8 mouse cellular contexts compared by ENCODE assay signal in genomic region chr11:98918231-98918630, GRCm38 (mm10). TPM values are rescaled to one million over a fixed set of nuclear protein-coding genes. Genes with fewer than 3 reads are reported as not detected.
DNase-seq lines count a peak whose midpoint lies in the region; ATAC-seq and TF ChIP-seq lines count a peak whose summit lies in the region.

No protein-coding gene starts in this region.

- intact Hi-C loops in heart, adult 2 months (cut with DNase I), result no loop called here

- no peak for ATAC-seq in heart, embryonic 12.5 days (ENCODE audit: insufficient number of reproducible peaks, low FRiP score)
- ATAC-seq in CD4-positive, CD25-positive, alpha-beta regulatory T cell, adult 4 months, result peak; percentile 84
- peak; percentile 58 for ATAC-seq in liver, postnatal 0 days

- peaks cover 17% of the 10 kb centered on the region for H3K4me1 ChIP-seq in heart, adult 2 months (ENCODE audit: control insufficient read depth, insufficient read depth, low read length)
- H3K4me1 ChIP-seq in heart, embryonic 12.5 days (replicated peaks), result peaks cover 25% of the 10 kb centered on the region
- H3K4me1 ChIP-seq in liver, postnatal 0 days (ENCODE audit: insufficient read depth), result peaks cover 12% of the 10 kb centered on the region

- DNase-seq in heart, adult 2 months, result peak; percentile 63 to 66
- DNase-seq in heart, adult 8-10 months (ENCODE audit: low spot score), result peak; percentile 68
- DNase-seq in liver, postnatal 0 days, result peak; percentile 66
- DNase-seq in ovary, postnatal 10 days (ENCODE audit: low spot score), result no peak
- DNase-seq in right cerebral cortex, adult 18-20 months, result no peak
- no peak for DNase-seq in layer of hippocampus, adult 2 months (ENCODE audit: low spot score in 2 of 2)

- peak overlapping the region; percentile 51 for H3K27ac ChIP-seq in heart, adult 2 months
- no peak overlapping the region for H3K27ac ChIP-seq in heart, embryonic 12.5 days (ENCODE audit: poor library complexity, severe bottlenecking)
- peak overlapping the region; percentile 79 for H3K27ac ChIP-seq in liver, postnatal 0 days (ENCODE audit: low read depth)
- no peak overlapping the region for H3K27ac ChIP-seq in layer of hippocampus, adult 2 months

- WGBS in heart, adult 2 months, result 22% methylated on average over 9 of the region's 9 CpGs
- WGBS in heart, embryonic 12.5 days, result 70% methylated on average over 9 of the region's 9 CpGs
- 30% methylated on average over 9 of the region's 9 CpGs for WGBS in liver, postnatal 0 days (ENCODE audit: insufficient replicate concordance)

- TF ChIP-seq CTCF in heart, adult 2 months (IDR thresholded peaks at IDR 0.05), result peak; percentile 23; the same call in 1 of the 2 replicates
- TF ChIP-seq CTCF in liver, postnatal 0 days (IDR thresholded peaks at IDR 0.05; ENCODE audit: low read depth), result no peak
- no peak for TF ChIP-seq CTCF in layer of hippocampus, adult 2 months (conservative IDR thresholded peaks at IDR 0.05)

- H3K9me3 ChIP-seq in heart, embryonic 12.5 days (replicated peaks), result no peaks in the 10 kb centered on the region
- no peaks in the 10 kb centered on the region for H3K9me3 ChIP-seq in liver, postnatal 0 days (ENCODE audit: low read length)

- no peaks in the 10 kb centered on the region for H3K27me3 ChIP-seq in heart, adult 2 months (ENCODE audit: control insufficient read depth, insufficient read depth, low read length)
- H3K27me3 ChIP-seq in heart, embryonic 12.5 days (replicated peaks), result no peaks in the 10 kb centered on the region
- no peaks in the 10 kb centered on the region for H3K27me3 ChIP-seq in liver, postnatal 0 days (ENCODE audit: insufficient read depth, low read length)

- H3K36me3 ChIP-seq in heart, adult 2 months (ENCODE audit: control insufficient read depth, insufficient read depth, low read length), result no peaks in the 10 kb centered on the region
- peaks cover 77% of the 10 kb centered on the region for H3K36me3 ChIP-seq in heart, embryonic 12.5 days
- H3K36me3 ChIP-seq in liver, postnatal 0 days (replicated peaks; ENCODE audit: insufficient read depth, low read length), result peaks cover 74% of the 10 kb centered on the region

- no peak overlapping the region for H3K9ac ChIP-seq in heart, adult 2 months (ENCODE audit: low read depth, low read length)
- no peak overlapping the region for H3K9ac ChIP-seq in heart, embryonic 12.5 days
- H3K9ac ChIP-seq in liver, postnatal 0 days (replicated peaks), result peak overlapping the region; percentile 11; the same call in 1 of the 2 replicates

- TF ChIP-seq POLR2A in heart, adult 2 months (IDR thresholded peaks at IDR 0.05; ENCODE audit: insufficient read depth, low read depth, low read length), result no peak

- peak; percentile 68; the same call in 1 of the 2 replicates for TF ChIP-seq EP300 in heart, adult 2 months (IDR thresholded peaks at IDR 0.05; ENCODE audit: insufficient read depth, low read depth, low read length)
- TF ChIP-seq EP300 in liver, postnatal 0 days (IDR thresholded peaks at IDR 0.05; ENCODE audit: low read depth), result no peak

- H3K4me2 ChIP-seq in heart, embryonic 12.5 days, result no peak overlapping the region
- peak overlapping the region; percentile 48 for H3K4me2 ChIP-seq in liver, postnatal 0 days (ENCODE audit: low read depth, low read length)

- peak overlapping the region; percentile 0; the same call in 1 of the 2 replicates for H3K4me3 ChIP-seq in heart, adult 2 months
- H3K4me3 ChIP-seq in heart, embryonic 12.5 days, result no peak overlapping the region
- H3K4me3 ChIP-seq in liver, postnatal 0 days (ENCODE audit: low read depth, low read length), result no peak overlapping the region
- H3K4me3 ChIP-seq in layer of hippocampus, adult 2 months, result no peak overlapping the region

- H3K79me2 ChIP-seq in heart, adult 2 months (replicated peaks; ENCODE audit: control insufficient read depth, insufficient read depth, low read length), result no peaks in the 10 kb centered on the region

RNA-seq across cellular contexts. Expression of gene Rara, which starts 9.4 kb away (rescaled TPM):
- 10 to 100 TPM; 10.1 to 12.8 TPM for total RNA-seq in heart, adult 2 months (2021)
- 7.1 and 10.9 TPM in 2 replicates for polyA plus RNA-seq in heart, adult 2 months (2012; rRNA removed)
- 33.8 and 35.1 TPM in 2 replicates for polyA plus RNA-seq in heart, embryonic 12.5 days (2016; fragmentation: Nextera tagmentation; extraction: Ambion mirVana)
- polyA plus RNA-seq in CD4-positive, CD25-positive, alpha-beta regulatory T cell, adult 4 months (2017; shearing (Covaris generic)), result 1 to 10 TPM; 8.6 to 8.9 TPM
- 10 to 100 TPM; 10.8 to 13.5 (median 11.9) TPM for total RNA-seq in heart, adult 8-10 months (2022)
- 5.4 and 5.6 TPM in 2 replicates for polyA plus RNA-seq in liver, postnatal 0 days (2015; fragmentation: Nextera tagmentation; extraction: Ambion mirVana)
- 10 to 100 TPM; 15.4 to 19.0 TPM for total RNA-seq in layer of hippocampus, adult 2 months (2021)

RNA-seq across cellular contexts. Expression of gene Cdc6, which starts 10.6 kb away (rescaled TPM):
- under 1 TPM; 0.13 to 0.32 TPM for total RNA-seq in heart, adult 2 months (2021)
- 0.14 and 0.26 TPM in 2 replicates for polyA plus RNA-seq in heart, adult 2 months (2012; rRNA removed)
- polyA plus RNA-seq in heart, embryonic 12.5 days (2016; fragmentation: Nextera tagmentation; extraction: Ambion mirVana), result 27.0 and 27.7 TPM in 2 replicates
- 1 to 10 TPM; 4.1 to 8.5 TPM for polyA plus RNA-seq in CD4-positive, CD25-positive, alpha-beta regulatory T cell, adult 4 months (2017; shearing (Covaris generic))
- under 1 TPM; 0.16 to 0.49 (median 0.25) TPM for total RNA-seq in heart, adult 8-10 months (2022)
- polyA plus RNA-seq in liver, postnatal 0 days (2015; fragmentation: Nextera tagmentation; extraction: Ambion mirVana), result 19.1 and 22.3 TPM in 2 replicates
- total RNA-seq in layer of hippocampus, adult 2 months (2021), result under 1 TPM; 0.52 to 0.64 TPM

RNA-seq across cellular contexts. Expression of gene Wipf2, which starts 54.8 kb away (rescaled TPM):
- total RNA-seq in heart, adult 2 months (2021), result 1 to 10 TPM; 9.1 to 9.6 TPM
- polyA plus RNA-seq in heart, adult 2 months (2012; rRNA removed), result 4.0 and 5.1 TPM in 2 replicates
- 3.0 and 3.3 TPM in 2 replicates for polyA plus RNA-seq in heart, embryonic 12.5 days (2016; fragmentation: Nextera tagmentation; extraction: Ambion mirVana)
- 10 to 100 TPM; 13.5 to 13.9 TPM for polyA plus RNA-seq in CD4-positive, CD25-positive, alpha-beta regulatory T cell, adult 4 months (2017; shearing (Covaris generic))
- 10 to 100 TPM in 3 of 4 experiments, 1 to 10 TPM in 1; 9.4 to 12.6 (median 11.5) TPM for total RNA-seq in heart, adult 8-10 months (2022)
- 1.2 TPM in 2 replicates for polyA plus RNA-seq in liver, postnatal 0 days (2015; fragmentation: Nextera tagmentation; extraction: Ambion mirVana)
- total RNA-seq in layer of hippocampus, adult 2 months (2021), result 10 to 100 TPM; 68.6 to 70.9 TPM

Comparison
In these comparisons a context has a peak if more than half of its experiments do, and no peak if none do; other contexts are left out.
1. H3K27ac ChIP-seq: peak in heart, adult 2 months (single experiment) and liver, postnatal 0 days (single experiment); none in heart, embryonic 12.5 days (single experiment) and layer of hippocampus, adult 2 months (single experiment).
2. DNase-seq: peak in heart, adult 2 months (2 of 2), heart, adult 8-10 months (single experiment) and liver, postnatal 0 days (single experiment); none in ovary, postnatal 10 days (single experiment), right cerebral cortex, adult 18-20 months (single experiment) and layer of hippocampus, adult 2 months (0 of 2).